Mouse (Mus musculus): ENCODE measurements around the gene Ahdc1.

The Ahdc1 gene

GRCm38 (mm10) chr4:133106691-133107090, 95.6 kb downstream of the Ahdc1 start:
- DNase-seq, result no peak

DNA sequence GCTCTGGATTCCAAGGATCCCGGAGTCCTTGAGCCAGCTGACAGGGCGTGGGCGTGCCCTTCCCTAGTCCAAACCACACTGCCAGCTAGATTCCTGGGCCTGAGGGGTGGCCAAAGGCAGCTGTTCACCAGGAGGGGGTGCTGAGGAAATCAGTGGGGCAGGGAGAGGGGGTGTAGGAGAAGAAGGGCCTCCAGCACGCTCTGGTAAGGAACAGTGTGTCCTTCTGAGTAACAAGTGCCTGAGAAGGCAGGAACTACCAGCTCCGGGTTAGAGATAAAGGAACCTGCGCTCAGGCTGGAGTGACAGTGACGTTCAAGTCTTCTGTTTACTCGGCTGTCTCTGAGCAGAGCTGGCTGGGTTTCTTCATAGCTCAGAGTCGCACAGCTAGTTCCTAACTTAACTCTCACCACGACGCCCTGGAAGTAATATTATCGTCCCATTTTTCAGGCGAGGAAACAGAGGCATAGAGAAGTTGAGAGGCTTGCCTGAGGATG, 96.8 kb downstream of the Ahdc1 start:
- peak in 1 of 2 experiments; percentile 68 for DNase-seq

GRCm38 (mm10) chr4:133108481-133109334, 97.6 kb downstream of the Ahdc1 start:
- DNase-seq, result peak in 1 of 2 experiments; percentile 54

GRCm38 (mm10) chr4:133109335-133109801, 98.3 kb downstream of the Ahdc1 start:
- DNase-seq, result no peak

DNA sequence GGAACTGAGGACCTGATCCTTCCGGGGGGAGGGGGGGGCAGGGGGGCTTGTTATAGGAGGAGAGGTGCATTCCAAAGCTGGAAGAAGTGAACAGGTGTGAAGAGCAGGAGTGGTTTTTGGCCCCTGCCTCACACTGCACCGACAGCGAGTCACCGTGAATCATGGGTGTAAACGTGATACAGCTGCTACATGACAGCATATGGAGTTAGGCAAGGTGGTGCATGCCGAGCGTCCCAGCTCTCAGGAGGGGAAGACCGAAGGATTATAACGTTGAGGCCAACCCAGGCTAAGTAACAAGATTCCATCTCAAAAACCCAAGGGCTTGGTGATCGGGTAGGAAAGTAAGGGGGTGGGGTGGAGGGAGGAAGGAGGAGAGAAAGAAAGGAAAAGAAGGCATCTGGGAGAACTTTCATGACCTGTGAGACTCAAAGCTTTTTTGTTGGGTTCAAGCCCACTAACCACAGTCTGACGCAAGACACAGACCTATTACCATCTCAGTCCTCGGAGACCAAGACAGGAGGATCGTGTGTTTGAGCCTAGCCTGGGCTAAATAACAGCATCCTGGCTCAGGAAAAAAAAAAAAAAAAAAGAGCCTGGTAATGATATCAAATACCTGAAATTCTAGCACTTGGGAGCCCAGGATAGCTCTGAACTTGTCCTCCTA, 101.2 kb downstream of the Ahdc1 start:
- DNase-seq, result no peak

DNA sequence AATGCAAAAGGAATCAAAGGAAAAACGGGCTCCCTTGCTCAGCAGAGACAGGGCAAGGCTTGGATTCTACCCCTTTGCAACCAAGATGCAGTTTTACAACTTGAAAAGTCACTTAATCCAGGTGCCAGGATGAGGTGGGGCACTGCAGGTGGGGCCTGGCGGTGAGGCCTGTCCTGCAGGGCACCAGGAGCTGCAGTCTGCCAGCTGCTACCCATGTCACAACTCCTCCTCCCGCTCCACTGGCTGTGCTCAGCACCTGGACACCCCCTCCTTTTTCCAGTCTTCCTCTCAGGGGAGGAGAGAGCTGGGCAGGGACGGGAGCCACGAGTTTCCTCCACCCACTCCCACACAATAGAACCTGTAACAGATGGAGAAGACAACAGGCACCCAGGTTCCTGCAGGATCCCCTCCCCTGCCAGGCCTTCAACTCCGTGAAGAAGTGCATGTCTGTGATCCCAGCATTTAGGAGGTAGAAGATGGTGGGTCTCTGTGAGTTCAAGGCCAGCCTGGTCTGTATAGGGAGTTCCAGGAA, 102.4 kb downstream of the Ahdc1 start:
- DNase-seq, result no peak

DNA sequence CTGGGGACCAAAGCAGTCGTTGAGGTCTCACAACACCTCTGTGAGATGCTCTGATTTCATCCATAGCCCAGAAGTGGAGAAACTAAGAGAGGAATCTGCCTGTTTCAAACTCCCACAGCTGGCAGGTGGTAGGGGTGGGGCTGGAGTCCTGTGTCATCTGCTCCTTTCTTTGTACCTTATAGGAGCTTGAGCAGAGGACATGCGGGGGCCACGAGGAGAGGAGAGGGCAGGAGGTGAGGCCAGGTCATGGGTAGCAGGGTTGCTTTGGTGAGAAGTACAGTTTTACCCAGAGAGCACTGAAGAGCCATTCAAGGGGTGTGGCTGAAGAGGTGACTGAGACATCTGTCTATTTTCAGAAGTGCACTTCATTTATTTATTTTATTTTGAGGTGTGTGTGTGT, 103.7 kb downstream of the Ahdc1 start:
- DNase-seq, result peak in 1 of 2 experiments; percentile 35

DNA sequence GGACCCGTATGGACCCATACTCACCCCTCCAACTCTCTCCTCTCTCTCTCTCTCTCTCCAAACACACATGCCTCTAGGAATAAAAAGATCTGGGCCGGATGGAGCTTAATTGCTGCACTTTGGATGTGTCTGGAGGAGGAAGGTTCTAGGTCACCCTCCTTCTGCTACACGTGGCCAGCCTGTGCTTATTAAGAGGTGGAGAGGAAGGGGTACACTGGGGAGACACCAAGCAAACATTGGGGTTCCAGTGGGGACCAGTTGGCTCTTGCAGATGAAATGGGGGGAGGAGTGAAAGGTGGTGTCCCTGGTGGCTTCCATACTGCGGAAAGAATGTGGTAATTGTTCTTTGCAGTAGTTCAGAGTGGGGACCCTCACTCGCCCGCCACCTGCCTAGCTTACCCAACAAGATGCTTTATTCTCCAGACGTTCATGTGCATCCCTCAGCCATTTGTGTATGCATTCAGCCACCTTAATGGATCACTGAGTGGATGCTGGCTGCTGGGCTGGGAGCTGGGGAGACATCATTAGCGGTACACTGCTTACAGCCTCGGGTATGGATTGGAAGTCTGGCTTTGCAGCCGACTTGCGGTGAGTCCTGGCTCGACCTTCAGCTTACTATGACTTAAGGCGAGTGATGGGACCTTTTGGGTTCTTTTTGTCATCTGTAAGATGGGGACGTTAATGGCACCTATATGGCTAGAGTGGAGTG, 104.8 kb downstream of the Ahdc1 start:
- no peak for DNase-seq

DNA sequence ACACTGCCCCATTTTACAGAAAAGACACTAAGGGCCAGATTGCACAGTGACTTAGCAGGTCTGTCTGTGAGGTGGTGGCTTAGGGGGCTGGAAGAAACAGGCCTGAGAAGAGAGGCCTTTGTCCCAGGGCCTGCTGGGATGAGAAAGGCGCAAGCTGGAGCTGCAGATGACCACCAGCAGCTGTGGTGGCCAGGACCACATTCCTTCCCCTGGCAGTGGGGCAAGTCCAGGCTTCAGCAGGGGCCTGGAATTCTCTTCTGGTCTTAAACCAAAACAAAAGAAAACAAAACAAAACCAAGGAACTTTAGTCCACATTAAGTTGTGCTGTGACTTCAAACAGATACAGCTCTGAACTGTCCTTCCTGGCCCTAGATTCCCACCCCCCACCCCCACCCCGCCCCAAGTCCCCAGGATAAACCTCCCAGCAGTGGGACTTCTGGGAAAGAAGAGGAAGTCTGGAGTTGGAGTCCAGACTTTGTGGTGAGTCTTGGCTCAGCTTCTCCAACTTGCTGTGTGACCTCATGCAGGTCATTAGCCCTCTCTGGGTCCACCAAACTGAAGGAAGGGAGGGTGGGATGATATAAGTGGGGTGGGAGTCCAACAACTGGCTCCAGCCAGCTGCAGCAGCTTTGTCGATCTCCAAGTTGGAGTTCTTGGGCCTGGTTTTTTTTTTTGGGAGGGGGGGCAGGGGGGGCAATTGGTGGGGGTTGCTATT, 105.9 kb downstream of the Ahdc1 start:
- DNase-seq, result peak in 1 of 2 experiments; percentile 53

- DNase-seq, result peak; percentile 80 to 90
Observed at GRCm38 (mm10) chr4:133117556-133118411, 106.7 kb downstream of the Ahdc1 start.

DNA sequence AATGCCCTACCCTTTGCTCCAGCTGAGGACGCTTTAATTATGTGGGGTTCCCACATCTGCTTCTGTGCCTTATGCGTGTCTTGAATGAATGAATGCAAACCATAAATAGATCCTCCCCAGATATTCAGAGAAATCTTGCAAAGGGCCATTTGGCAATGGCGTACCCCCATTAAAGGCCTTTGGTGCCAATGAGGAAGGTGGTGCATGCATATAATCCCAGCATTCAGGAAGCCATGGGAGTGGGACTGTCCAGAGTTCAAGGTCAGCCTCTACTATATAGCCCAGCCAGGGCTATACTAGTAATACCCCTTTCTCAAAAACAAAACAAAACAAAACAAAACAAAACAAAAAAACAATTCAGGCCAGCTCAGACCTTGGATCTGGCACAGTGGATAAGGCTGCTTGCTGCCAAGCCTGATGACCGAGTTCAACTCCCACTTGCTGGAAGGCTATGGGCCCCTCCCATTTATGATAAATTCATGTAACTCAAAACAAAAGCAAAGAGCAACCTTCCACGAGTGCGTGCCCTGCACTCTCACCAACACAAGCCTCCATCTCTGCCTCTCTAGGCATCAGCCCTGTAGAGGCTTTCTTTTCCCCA, 107.8 kb downstream of the Ahdc1 start:
- DNase-seq, result peak in 1 of 2 experiments; percentile 36

- no peak for DNase-seq
Observed at GRCm38 (mm10) chr4:133119579-133119978, 108.5 kb downstream of the Ahdc1 start.

DNA sequence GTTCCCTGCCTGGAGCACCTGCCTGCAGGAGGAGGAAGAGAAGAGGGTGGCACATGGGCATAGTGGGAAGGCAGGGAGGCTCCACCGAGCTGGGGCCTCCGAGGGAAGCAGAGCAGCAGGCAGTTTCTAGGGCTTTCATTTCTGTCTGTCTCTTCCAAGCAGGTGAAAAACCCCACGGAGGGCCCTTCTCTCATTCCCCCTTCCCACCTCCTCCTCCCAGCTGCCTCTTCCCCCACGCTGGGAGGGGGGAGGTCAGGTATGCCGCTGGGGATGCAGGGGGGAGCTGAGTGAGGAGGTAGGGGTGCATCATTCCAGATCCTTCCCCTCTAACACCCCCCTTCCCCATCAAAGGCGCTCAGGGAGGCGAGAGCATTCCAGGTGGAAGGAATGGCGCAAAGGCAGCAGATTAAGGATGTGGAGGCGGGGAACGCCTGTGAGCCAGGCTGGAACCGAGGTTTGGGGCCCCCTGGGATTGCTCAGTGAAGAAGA, 109.8 kb downstream of the Ahdc1 start:
- peak in 1 of 2 experiments; percentile 39 for DNase-seq

DNA sequence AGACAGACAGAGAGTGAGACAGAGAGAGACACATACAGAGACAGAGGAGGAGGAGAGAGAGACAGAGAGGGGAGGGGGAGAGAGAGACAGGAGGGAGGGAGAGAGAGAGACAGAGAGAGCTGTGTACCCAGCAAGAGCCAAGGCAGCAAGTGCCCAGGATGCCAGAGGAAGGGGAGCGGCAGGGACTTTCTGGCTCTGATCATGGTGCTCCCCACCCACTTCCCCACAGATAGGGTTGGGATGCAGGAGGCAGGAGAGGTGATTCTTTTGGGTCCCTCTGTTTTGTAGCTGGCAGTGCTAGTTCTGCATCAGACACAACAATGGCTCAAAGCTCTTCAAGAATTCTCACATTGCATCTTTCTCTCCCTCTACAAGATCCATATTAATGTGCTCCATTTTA, 110.4 kb downstream of the Ahdc1 start:
- DNase-seq, result peak in 1 of 2 experiments; percentile 44

GRCm38 (mm10) chr4:133121974-133122637, 111.0 kb downstream of the Ahdc1 start:
- peak in 1 of 2 experiments; percentile 51 for DNase-seq

DNA sequence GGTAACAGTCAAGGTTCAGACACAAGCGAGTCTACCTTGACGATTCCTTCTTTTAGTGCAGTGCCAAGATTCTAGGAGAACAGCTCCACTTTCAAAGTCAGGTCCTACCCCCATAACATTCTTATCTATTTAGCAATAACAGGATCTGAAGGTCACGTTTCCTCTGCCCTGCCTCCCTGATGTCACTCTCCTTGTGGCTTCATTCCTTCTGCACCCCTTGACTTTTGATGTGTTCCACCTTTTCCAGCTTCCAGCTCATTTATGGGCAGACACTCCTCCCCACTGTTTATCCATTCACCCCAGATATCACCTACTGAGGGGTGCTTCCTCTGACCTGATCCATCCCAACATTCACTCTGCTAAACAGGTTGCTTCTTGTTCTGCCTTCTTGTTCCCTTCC, 116.0 kb downstream of the Ahdc1 start:
- DNase-seq, result no peak
